Mouse (Mus musculus) thymus, postnatal 4 days (tissue): ENCODE measurements around the gene Hivep1.

Experiments used
- DNase-seq: peaks from one replicate; pipeline ENCODE4 v3.0.0; 2021

Gene Hivep1

DNA sequence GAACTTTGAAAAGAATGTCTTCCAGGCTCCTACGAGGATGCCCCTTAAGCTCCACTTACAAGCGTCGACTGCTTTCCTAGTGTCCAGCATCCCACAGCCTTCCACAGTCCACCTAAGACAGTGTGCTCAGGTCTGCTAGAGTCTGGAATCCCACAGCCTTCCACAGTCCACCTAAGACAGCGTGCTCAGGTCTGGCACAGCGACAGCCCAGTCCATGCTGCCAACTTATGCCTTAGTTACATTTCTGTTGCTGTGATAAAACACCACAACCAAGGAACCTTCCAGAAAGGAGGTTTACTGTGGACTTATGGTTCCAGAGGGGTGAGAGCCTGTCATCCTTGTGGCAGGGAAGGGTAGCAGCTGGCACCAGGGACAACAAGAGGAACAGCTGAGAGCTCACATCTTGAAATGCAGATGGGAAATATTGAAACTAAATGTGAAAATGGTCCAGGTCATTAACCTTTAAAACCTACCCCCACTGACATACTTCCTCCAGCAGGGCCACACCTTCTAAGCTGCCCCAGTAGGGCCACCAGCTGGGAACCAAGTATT, 25.0 kb downstream of the Hivep1 start:
- DNase-seq, result no peak

DNA sequence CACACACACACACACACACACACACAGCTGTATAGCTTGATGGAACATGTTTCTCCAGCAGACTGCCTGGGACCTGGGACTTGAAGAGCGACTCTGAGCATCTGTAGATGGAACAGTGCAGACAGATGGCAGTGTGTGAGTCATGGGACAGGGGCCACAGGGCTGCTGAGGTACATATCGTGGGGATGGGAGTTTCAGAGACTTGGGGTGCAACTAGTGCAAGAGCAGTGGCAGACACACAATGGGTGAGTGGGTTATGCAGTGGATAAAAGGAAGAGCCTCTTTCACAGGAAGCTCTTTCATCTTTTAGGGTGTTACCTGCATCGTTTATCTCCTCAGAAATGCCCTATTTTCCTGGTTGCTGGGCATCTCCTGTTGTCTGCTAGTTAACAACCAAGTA, 25.8 kb downstream of the Hivep1 start:
- peak; percentile 49 for DNase-seq

DNA sequence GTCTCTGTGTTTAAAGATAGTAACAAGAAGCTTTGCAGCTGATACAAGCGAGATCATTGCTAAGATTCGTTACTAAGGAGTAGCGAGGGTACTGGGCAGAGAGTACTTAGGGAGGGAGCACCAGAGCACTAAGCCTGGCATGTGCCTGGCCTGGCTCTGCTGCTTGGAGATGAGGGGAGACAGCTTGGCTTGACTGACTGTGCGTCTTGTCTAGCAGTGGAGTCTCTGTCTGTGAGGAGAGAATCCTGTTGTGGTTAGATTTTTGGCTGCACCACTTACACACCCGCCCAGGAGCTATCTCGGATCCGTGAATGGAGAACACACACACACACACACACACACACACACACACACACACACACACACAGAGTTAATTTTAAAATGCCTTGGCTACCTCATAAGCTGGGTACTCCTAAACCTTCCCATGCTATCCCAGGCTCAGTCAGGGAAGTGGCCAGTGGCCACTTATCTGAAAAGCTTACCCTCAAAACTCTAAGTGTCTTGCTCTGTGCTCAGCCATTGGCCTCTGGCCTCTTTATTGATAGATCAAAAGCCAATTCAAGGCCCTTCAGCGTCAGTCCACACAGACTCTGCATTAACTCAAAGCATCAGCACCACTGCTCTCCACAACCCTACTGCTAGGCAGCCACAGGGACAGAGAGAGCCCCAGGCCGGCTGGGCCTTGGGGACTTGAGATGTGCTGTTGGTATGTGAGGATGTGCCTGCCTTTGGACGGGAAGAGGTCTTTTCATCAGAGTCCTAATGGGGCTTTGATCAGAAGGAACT, 28.5 kb downstream of the Hivep1 start:
- DNase-seq, result no peak

DNA sequence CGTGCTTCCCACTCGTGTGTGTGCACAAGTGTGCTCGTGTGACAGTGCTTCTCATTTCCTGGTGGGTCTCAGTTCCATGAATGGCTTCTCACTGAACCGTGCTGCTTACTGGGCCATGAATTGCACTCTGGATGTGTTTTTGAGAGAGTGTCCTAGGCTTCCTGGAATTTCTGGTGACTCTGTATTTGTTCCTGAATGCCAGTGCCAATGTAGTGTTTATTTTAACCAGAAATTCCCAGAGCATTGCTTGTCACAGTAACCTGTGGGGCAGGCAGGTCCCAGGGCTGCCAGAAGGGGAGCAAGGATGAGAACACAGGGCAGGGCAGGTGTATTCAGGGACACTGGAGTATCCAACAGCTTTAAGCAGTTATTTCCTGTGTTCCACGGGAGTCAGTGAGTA, 36.5 kb downstream of the Hivep1 start:
- no peak for DNase-seq

DNA sequence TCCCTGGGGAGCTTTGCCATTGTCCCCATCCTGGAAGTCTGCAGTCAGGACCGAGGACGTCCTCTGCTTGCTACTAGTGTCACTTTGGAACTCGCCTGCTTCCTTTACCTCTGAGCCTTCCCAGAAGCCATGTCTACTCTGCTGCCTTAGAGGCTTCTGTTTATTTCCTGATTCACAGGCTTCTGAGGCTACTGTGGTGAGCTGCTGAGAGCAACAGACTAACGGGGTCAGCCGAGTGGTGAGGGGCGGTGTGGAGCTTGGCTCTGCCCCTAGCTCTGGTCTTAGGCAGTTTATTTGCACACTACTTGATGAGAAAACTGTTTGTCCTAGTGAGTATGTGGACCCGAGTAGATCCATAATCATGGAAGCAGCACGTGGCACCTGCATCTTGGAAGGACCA, 37.2 kb downstream of the Hivep1 start:
- no peak for DNase-seq

DNA sequence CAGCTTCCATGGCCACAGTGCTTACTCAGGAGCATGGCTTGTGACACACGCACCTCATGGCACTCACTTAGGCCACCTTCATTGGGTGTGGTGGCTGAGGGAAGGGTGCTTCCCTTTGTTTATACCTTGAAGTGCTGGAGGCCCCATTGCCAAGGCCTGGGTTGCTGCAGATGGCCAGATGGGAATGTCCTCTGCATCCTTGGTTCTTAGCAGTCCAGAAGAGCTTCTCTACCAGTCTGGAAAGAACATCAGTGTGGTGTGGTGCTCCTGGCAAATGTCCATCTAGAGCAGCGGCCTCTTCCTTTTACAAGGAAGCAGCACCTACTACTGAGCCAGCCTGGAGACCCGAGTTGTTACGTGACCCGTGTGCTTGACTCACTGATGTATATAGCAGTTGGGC, 38.9 kb downstream of the Hivep1 start:
- no peak for DNase-seq

DNA sequence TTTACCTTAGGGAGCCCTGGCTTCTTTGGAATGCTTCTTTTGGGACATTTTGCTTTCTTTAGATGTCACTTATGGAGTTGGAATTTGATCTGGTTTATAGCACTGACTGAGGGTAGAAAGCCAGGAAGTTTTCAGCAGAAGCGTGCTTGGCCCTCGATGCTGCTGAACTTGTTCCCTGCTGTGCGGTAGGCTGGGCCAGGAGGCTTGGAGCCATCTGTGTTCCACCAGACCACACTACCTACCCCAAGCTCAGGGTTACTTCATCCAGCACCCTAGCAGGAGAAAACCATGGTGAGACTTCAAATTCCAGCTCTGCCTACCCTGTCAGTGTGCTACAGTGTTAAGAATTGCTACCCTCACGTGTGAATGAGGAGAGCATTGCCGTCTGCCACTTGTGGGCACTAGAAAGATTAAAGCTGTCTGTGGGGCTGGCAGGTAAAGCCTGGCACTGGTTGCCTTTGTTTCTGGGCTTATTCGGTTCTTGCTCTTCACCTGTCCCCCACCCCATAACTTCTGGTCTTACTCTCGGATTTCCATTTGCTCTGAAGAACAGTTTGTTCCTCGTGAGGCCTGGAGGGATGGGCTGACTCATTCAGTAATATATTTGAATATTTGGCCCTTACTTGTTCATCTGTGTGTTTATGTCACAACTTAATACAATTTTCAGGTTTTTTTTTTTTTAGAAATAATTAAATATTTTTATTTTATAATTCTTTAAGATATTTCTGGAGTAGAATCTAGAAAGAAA, 40.7 kb downstream of the Hivep1 start:
- DNase-seq, result peak; percentile 29

DNA sequence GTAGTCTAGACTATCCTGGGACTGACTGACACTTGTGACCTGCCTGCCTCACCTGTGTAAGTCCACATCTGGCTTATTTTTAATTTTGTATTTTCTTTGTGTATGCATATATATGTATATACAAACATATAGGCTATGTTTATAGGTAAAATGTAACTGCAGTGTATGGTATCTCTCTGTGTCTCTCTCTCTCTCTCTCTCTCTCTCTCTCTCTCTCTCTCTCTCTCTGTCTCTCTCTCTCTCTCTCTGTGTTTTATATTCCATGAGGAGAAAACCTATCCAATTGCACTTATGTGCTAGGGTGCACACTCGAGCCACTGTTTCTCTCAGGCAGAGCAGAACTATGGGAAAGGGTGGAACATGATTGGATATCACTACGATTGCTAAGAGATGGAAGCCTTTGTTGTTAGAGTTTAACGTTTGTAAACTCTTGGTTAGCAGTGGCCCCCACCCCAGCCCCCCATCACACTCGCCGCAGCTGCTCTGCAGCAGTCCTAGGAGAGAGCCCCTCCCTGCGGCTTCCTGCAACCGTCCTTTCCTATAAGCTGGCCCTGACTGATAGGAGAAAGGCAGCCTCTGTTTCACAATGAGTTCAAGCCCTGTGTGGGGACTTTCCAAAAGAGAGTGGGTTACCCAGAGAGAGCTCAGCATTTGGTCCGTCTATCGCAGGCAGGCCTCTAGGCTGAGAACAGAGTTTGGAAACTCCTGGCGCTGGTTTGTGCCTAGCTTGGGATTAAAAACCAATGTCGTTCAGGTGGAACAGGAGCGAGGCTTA, 41.6 kb downstream of the Hivep1 start:
- DNase-seq, result peak; percentile 74

DNA sequence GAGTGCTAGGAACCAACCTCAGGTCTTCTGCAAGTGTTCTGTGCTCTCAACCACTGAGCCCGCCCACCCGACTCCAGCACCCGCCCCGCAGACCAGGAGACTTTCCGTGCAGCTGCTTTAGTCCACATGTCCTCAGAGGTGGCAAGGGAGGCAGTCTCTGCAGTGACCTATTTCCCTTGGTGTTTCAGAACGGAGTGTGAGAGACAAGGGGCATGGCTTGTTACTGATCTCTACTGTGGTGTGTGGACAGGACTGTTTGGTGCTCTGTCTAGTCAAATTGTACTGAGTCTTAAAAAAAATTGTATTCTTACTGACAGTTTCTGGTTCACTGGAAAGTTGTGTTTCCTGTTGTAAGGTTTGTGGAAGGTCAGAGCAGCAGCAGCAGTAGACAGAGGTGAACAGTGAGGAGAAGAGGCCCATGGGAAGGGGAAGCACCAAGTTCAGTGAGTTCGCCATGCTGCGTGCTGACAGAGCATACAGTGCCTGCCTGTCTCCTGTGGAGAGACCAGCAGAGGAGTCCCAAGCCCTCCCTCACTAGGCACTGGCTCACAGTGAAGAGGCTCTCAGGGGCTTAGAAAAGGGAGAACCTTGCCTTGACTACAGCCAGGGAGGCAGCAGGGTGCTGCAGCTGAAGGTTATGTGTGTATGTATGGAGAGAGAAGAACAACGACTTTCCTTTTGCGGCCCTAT, 44.1 kb downstream of the Hivep1 start:
- DNase-seq, result peak; percentile 77

DNA sequence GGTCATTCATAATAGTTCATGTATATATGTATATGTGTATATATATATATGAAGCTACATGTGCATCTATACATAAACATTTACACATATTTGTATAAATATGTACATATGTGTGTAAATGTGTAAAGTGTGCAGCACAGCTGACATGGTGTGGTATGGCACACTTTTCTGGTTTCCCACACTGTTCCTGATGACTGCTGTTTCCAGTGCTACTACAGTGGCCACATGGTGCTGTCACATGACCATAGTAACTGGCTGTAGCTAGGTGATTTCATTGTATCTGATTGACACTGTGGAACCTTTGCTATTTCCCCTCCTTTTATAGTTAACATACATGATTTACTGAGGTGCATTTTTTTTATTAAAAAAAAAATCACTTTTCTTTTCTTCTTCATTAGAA, 45.3 kb downstream of the Hivep1 start:
- DNase-seq, result no peak

DNA sequence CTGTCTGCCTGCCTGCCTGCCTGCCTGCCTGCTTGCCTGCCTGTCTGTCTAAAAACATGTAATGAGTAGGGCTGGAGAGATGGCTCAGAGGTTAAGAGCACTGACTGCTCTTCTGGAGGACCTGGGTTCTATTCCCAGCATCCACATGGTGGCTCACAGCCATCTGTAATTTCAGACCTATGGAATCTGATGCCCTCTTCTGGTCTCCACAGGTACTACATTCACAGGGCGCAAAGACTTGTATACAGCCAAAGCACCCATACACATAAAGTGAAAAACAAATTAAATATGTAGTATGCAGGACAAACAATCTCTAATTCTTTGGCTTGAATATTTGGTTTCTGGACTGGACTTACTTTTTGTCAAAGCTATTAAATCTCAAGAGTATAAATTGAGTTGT, 46.7 kb downstream of the Hivep1 start:
- DNase-seq, result peak; percentile 47

DNA sequence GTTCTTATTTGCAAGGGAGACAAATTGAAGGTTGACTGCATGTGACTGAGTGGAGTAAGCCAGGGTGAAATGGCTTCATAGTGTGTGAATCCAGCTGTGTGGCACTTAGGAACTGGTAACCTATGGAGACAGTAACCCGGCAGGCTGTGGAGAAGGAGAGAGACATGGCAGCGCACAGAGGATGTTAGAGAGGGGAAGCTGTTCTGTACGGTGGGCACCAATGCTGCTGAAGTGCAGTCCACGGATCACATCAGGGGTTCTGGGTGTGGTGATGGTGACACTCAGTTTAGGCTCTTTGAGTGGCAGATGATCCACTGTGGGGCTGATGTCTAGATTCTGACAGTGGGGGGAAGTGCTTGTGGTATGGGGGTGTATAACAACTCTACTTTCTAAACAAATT, 47.7 kb downstream of the Hivep1 start:
- no peak for DNase-seq

DNA sequence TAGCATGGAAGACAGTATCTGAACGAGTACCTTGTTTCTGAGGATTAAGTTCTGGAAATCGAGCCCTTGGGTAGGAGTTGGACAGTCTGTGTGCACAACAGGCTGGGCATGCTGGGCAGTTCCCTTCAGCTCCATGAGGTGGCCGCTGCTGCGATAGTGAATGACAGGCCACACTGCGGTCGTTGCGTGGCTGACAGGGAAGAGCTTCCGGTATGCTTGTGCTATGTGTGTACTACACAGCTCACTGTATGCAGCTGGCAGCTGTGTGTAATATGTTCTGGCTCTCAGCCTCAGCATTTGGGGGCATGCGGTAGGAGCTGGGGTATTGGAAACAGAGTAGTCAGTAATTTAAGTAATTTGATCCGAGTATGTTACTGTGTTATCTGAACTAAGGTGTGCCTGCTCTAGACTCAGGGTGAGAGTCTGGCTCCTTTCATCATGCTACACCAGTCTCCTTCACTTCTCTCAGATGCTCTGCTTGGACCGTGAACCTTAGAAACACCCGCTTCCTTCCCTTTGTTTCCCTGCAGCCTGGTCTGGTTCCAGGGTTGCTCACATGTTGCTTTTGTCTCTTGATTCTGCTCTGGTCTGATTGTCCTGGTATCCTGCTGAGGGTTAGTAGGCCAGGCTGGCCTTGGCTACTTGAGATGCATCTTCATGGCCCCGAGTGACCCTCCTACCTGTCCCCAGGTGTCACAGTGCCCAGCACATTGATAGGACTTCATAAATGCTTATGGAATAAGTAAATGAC, 49.8 kb downstream of the Hivep1 start:
- DNase-seq, result peak; percentile 70

DNA sequence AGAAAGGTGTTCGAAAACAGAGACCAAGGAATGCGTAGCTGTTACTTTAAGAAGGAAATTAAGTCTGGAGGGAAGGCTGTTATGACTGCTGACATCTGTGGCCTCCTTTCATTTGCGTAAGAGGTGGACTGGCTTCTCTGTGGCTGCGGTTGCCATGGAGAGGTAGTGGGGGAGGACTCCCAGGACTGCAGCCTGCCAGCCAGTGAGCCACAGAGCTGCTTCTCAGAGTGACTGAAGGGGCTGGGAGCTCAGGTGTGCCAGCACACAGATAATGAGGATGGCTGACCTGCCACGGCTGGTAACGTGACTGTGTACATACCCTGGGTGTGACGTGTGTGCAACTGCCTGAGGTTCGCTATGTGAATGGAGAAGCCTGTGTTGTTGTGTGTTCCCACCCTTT, 51.2 kb downstream of the Hivep1 start:
- DNase-seq, result peak; percentile 65

DNA sequence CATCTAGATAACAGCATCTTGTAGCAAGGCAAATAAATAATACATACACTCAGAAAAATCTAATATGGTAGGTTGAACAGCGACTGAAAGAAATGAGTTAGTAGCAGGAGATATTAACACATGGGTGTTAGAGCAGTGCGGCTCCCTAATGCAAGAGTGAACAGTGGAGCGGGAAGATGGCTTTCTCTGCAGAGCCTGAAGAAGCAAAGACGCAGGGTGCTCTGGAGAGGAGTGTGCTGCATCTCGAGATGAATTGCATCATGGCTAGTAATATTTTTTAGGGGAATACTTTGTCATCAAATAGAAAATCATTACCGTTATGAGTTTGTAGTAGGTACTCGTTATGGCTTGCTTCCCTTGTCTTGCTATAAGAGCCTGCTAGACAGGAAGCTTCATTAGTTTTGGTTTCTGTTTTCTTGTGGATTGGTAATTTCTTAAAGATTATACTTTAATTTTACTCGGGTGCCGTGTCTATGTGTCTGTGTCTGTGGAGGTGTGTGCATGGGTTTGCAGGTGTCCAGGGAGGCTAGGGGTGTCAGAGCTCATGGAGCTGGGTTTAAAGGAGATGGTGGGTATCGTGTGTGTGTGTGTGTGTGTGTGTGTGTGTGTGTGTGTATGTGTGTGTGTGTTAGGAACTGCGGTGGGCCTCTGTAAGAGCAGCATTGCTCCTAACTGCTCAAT, 51.8 kb downstream of the Hivep1 start:
- peak; percentile 45 for DNase-seq

DNA sequence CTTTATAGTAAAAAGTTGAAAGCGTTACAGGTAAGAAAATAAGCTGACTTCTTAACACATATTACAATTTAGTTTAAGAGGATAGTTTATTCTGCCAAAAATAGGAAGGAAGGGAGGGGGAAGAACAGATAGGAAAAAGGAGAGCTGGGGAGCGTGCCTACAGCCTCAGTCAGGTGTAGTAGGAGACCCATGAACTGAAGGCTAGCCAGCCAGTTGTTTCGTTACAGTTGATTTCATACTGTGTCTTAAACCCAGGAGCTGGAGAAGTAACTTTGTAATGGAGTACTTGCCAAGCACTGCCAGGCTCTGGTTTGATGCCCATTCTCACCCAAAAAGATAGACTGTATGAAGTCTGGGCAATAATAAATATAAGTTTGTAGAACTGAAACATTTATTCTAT, 52.5 kb downstream of the Hivep1 start:
- no peak for DNase-seq

DNA sequence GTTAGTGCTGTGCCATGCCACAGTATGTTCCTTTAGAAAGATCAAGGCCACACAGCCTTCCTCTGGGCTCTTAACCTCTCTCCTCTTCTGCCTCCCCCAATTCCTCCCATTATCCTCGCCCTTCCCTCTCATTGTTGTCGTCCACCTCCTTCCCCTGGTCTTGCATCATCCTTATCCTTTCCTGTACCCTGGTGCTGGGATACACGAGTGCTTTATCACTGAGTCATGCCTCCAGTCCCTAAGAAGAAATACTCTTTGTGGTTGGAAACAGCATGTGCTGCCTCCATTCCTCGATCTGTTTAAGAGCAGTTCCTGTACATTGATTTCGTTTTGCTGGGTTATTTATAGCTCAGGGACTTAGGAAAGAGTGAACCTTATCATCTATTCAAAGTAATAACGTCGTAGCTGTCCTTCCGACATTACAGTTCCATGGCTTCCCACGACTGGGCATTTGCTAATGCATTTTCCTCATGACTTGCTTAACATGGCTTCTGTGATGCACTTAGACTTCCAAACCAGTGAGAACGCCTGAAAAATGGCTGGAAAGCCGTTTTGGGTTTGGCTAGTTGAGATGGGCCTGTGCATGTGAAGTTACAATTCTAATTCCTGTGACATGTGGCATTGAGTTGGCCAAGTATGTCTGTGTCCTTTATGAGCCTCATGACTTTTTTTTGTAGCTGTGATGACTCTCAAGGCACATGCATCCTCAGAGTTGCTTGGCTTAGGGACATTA, 56.8 kb downstream of the Hivep1 start:
- no peak for DNase-seq

DNA sequence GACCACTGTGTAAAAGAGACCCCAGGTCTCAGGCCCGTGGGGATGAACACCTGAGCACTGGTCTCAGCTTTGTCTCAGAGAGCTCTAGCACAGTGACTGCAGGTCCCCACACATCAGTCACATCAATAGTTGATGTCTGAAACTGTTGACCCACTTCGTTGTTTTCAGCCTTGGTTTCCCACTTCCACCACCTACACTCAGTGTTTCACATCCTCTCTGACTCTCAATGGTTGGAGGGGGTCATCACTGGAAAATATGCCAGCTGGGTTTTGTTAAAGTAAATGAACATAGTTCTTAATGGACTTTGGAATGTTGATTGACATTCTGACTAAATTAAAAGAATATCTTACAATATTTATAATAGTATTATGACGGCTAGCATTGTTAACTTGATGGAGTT, 58.6 kb downstream of the Hivep1 start:
- DNase-seq, result no peak

DNA sequence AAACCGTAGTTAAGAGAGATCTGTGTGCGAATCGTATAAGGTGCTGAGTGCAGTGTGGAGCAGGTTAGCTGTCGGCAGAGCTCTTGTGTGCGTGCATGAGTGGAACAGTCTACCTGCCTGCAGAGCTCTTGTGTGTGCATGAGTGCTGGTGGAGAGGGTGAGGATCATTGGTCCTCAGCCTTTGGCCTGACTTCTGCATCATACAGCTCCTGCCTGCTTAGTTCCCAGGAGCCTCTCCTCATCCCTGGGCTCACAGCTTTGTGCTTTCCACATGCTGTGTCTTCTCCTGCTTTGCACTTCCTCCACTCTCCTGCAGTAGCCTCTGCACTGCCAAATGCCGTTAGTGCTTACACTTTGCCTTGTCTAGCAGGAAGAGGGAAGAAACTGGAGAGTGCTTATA, 60.2 kb downstream of the Hivep1 start:
- no peak for DNase-seq

DNA sequence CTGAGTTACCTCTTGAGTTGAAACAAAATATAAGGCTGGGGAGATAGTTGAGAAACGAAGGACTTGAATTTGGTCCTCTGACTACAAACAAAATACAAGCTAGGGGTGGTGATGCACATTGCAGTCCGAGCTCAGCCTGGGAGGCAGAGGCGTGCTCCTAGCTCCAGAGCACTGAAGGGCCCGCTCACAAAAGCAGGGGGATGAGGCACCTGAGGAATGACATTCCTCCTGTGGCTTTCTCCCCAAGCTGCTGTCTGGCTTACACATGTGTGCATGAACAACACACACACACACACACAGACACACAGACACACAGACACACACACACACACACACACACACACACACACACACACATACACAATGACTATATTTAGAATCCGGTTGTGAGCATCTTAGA, 60.9 kb downstream of the Hivep1 start:
- no peak for DNase-seq

DNA sequence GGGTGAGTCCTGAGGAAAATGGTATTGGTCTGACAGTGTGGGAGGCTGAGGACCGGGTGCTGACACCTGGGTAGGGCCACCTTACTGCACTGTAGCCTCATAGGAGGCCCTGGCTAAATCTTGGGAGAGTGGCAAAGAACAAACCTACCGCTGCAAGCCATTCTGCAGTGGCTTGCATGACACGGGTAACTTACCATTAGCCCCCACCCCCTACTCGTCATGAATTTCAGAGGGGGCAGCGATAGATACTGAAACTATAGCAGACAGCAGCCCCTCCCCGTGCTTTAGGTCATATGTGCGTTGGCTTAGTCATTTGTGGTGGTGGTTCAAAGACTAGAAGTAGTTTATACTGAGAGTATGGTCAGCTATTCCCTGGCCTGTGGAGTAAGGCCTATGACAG, 61.8 kb downstream of the Hivep1 start:
- no peak for DNase-seq
